Mouse (Mus musculus) neural tube, embryonic 15.5 days (tissue): ENCODE results near the gene Clec2i. TPM values are rescaled to one million over a fixed set of nuclear protein-coding genes. Genes with fewer than 3 reads are reported as not detected.
"Not testable (repeated sequence)": the region's sequence is repeated elsewhere in the genome, so short reads cannot be mapped to it uniquely, and the experiment has no call there.

Experiments
- ATAC-seq: fragments of 200-750 bp; cut with Nextera tagmentation; 2 replicates; pipeline ENCODE4 v1.8.0; 2017; ENCODE audit warnings: mild to moderate bottlenecking, moderate TSS enrichment, moderate library complexity; ENCODE audit not compliant: low FRiP score
- H3K27ac ChIP-seq: fragments of 300-500 bp; sonication (generic); replicated peaks from 2 replicates; pipeline ENCODE4 v1.5.1; 2015; ENCODE audit warnings: mild to moderate bottlenecking, inconsistent platforms
- H3K27me3 ChIP-seq: fragments of 300-500 bp; sonication (generic); replicated peaks from 2 replicates; pipeline ENCODE4 v1.6.1; 2015; ENCODE audit warnings: inconsistent platforms
- H3K36me3 ChIP-seq: fragments of 300-500 bp; sonication (generic); 2 replicates; pipeline ENCODE4 v1.6.1; 2015; ENCODE audit warnings: inconsistent platforms
- H3K4me1 ChIP-seq: fragments of 300-500 bp; sonication (generic); 2 replicates; pipeline ENCODE4 v1.6.1; 2015; ENCODE audit warnings: inconsistent platforms
- H3K4me2 ChIP-seq: fragments of 300-500 bp; sonication (generic); 2 replicates; pipeline ENCODE4 v1.6.1; 2015; ENCODE audit warnings: inconsistent platforms, mild to moderate bottlenecking, moderate library complexity
- H3K4me3 ChIP-seq: fragments of 300-500 bp; sonication (generic); replicated peaks from 2 replicates; pipeline ENCODE4 v1.5.1; 2015; ENCODE audit warnings: mild to moderate bottlenecking, inconsistent platforms
- H3K9ac ChIP-seq: fragments of 300-500 bp; sonication (generic); replicated peaks from 2 replicates; pipeline ENCODE4 v1.6.1; 2015; ENCODE audit warnings: mild to moderate bottlenecking, inconsistent platforms
- H3K9me3 ChIP-seq: fragments of 300-500 bp; sonication (generic); replicated peaks from 2 replicates; pipeline ENCODE4 v1.6.1; 2016; ENCODE audit warnings: inconsistent platforms
- WGBS: fragments of 180-500 bp; shearing (Covaris S2); methylation state at CpG from one replicate; pipeline ENCODE4 v1.1.7; 2015; ENCODE audit warnings: mixed read lengths; 5-methylcytosine and 5-hydroxymethylcytosine counted together
- microRNA-seq: library from miRNA; unstranded; fragments of <30 nt; microRNA quantifications from one replicate; pipeline ENCODE4, GENCODE M21; 2017
- polyA plus RNA-seq: library from polyadenylated mRNA; unstranded; fragments of >200 nt; fragmentation: Nextera tagmentation; extraction: Ambion mirVana; gene quantifications from 2 replicates; pipeline ENCODE4 v1.2.1, GENCODE M21; 2015

The Clec2i gene
- polyA plus RNA-seq, 1 experiment from 2014 or later = not detected

- Histone ChIP-seq H3K9me3 (no peaks in the 10 kb centered on the region), H3K4me3 (no peak overlapping the region), H3K4me2 (no peak overlapping the region), H3K9ac (no peak overlapping the region), H3K36me3 (no peaks in the 10 kb centered on the region), H3K27me3 (no peaks in the 10 kb centered on the region), H3K4me1 (no peaks in the 10 kb centered on the region), H3K27ac (no peak overlapping the region)
- WGBS = 89% methylated on average over 2 of the region's 2 CpGs
- no peak for ATAC-seq
These were observed 45.7 kb downstream of the Clec2i start for GRCm38 (mm10) chr6:128933050-128933449.

GRCm38 (mm10) chr6:128934081-128934480, 46.7 kb downstream of the Clec2i start, which contains the start of gene Clec2g:
Gene Clec2g (plus strand): TSS chr6:128934381.
- not testable (repeated sequence) for ATAC-seq, H3K27ac ChIP-seq, H3K27me3 ChIP-seq, H3K9ac ChIP-seq, H3K36me3 ChIP-seq, H3K4me2 ChIP-seq, H3K9me3 ChIP-seq, H3K4me1 ChIP-seq, H3K4me3 ChIP-seq
- WGBS = 94% methylated on average over 4 of the region's 4 CpGs

DNA sequence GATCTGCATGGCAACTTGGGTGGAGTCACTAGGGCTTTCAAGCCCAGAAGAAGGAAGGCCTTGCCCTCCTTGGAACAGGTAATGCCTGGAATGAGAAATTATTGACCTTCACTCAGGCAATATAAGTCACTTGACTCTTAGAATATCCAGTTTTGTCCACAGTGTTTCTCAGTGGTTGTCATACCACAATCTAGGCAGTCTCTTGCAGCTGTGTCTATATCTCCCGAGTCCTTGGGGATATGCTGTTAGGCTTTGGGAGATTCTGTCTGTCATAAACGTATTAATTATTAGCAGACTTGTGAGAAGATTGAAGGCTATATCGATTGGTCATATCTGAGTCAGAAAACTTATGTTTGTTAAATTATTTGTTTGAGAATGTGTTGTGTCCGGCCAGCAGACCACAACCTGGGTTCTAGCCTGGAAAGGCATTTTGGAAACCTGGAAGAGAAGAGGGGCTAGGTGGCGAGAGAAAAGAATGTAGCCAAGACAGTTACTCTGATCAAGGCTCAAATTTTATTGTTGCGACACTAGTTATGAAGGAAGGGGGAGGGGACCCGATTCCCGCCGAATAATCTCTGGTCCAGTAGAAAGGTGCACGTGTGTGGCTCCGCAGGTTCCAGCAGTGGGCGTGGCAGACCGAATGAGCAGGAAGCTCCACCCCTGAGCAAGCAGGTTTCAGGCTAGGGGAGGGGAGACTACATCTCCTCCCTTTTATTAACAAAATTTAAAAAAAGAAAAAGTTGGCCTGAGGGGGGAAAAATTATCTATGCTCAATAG, 48.7 kb downstream of the Clec2i start:
- H3K27ac ChIP-seq, H3K4me3 ChIP-seq, H3K9me3 ChIP-seq, H3K4me1 ChIP-seq, ATAC-seq, H3K36me3 ChIP-seq, H3K4me2 ChIP-seq, H3K9ac ChIP-seq, H3K27me3 ChIP-seq: not testable (repeated sequence)
- WGBS = 93% methylated on average over 4 of the region's 13 CpGs

DNA sequence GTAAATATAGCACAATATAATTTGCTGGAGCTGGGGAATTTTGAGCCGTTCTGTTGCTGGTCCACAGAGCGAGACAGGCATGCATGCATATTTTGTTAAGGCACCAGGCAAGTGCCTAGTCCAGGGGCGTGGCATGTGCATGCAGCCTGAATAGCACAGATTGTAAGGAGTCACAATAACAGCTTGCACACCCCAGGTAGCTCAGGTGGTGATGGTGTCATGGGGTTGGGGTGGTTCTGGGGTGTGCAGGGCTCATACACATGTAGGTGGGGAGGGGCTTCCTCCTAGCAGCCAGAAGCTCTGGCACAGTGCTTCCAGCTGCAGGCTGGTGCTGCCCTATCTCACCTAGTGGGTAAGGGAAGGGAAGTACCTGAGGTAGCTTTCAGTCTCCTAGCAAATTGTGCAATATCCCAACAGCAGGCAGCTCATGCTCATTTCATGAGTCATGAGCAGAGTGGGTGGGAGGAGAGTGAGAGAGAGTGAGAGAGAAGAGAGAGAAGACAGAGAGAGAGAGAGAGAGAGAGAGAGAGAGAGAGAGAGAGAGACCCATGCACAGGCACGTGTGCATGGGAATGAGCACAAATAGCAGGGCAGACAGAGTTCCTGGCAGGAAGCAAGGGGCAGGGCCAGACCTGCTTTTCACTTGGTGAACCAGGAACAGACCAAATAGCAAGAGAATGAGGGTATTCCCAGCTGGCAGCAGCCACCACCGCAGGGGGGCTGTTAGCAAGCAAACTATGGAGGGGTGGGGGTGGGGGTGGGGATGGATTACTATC, 54.4 kb downstream of the Clec2i start:
- H3K27me3 ChIP-seq = no peaks in the 10 kb centered on the region
- no peaks in the 10 kb centered on the region for H3K36me3 ChIP-seq
- H3K4me1 ChIP-seq = no peaks in the 10 kb centered on the region
- no peak for ATAC-seq
- no peak overlapping the region for H3K4me3 ChIP-seq
- H3K27ac ChIP-seq = no peak overlapping the region
- WGBS = 84% methylated on average over 5 of the region's 5 CpGs
- H3K9me3 ChIP-seq = no peaks in the 10 kb centered on the region
- no peak overlapping the region for H3K9ac ChIP-seq
- no peak overlapping the region for H3K4me2 ChIP-seq

- H3K4me1 ChIP-seq = no peaks in the 10 kb centered on the region
- no peak overlapping the region for H3K4me3 ChIP-seq
- H3K4me2 ChIP-seq = no peak overlapping the region
- WGBS = 89% methylated on average over 3 of the region's 3 CpGs
- H3K9ac ChIP-seq = no peak overlapping the region
- ATAC-seq = no peak
- H3K27me3 ChIP-seq = no peaks in the 10 kb centered on the region
- no peaks in the 10 kb centered on the region for H3K9me3 ChIP-seq
- no peak overlapping the region for H3K27ac ChIP-seq
- H3K36me3 ChIP-seq = no peaks in the 10 kb centered on the region
These were observed 58.2 kb downstream of the Clec2i start for GRCm38 (mm10) chr6:128945564-128945963.

Small RNA genes within 50 kb of the gene (microRNA-seq; reads per million reads assigned to microRNA genes)
- not detected for gene Gm27336

Other genes with a start within 250 kb of the Clec2i start
- 0.38 TPM in 1 of 2 replicates, not detected in the other for gene Clec2h, start 225.2 kb upstream of the Clec2i start, polyA plus RNA-seq
- gene Klrb1, start 164.5 kb upstream of the Clec2i start, polyA plus RNA-seq = 0.95 and 1.00 TPM in 2 replicates
- gene Klrb1c, start 98.4 kb upstream of the Clec2i start, polyA plus RNA-seq = 0.09 and 0.70 TPM in 2 replicates
- gene Gm44511, start 61.3 kb upstream of the Clec2i start, polyA plus RNA-seq = not detected in 2 replicates
- 0.49 TPM in 1 of 2 replicates, not detected in the other for gene Klrb1b, start 61.3 kb upstream of the Clec2i start, polyA plus RNA-seq
- 0.41 and 5.9 TPM in 2 replicates for gene BC035044, start 3.5 kb downstream of the Clec2i start, polyA plus RNA-seq
- not detected in 2 replicates for gene Clec2g, start 46.8 kb downstream of the Clec2i start, polyA plus RNA-seq
- 0.58 and 0.78 TPM in 2 replicates for gene Klrb1f, start 158.3 kb downstream of the Clec2i start, polyA plus RNA-seq
- gene Clec2e, start 213.3 kb downstream of the Clec2i start, polyA plus RNA-seq = 0.19 TPM in 1 of 2 replicates, not detected in the other